Mouse (Mus musculus): ENCODE measurements around the gene Bcl2l10. TPM values are rescaled to one million over a fixed set of nuclear protein-coding genes. Genes with fewer than 3 reads are reported as not detected.
A peak's percentile ranks its signal among the peaks of the same experiment; 100 is the strongest.

Gene Bcl2l10
- polyA plus RNA-seq (2021) = 0.08 TPM

DNA sequence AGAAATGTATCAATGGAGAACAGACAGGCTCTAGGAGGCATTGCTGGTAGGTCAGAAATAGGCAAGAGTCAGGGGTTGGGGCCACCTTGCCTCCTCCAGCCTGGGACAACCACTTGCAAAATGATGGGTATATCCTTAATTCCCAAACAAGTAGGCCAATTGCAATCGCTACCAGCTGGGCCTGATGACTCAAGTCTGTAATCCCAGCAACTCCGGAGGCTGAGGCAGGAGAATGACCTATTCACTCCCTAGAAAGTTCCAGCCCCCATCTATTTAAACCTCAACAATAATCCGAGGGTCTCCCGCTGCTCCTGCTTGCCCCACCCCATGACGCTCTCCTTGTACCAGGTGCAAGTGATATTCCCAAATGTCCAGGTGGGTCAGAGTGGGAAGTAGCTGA, at the start of gene Bcl2l10:
TSS of gene Bcl2l10 (plus strand) at position 301 of the 400 bp plus-strand sequence.
- no peaks in the 10 kb centered on the region for H3K27me3 ChIP-seq
- ATAC-seq (no peak), DNase-seq (ENCODE audit: low read depth, low spot score) (no peak)
- CTCF ChIA-PET = no interaction called here
- POLR2A ChIA-PET = no interaction called here
- TF ChIP-seq CTCF (IDR thresholded peaks at IDR 0.05) = no peak
- in situ Hi-C loops (cut with MboI; ENCODE audit: low pct_unique_long_range_greater_than_20kb) = no loop called here

DNA sequence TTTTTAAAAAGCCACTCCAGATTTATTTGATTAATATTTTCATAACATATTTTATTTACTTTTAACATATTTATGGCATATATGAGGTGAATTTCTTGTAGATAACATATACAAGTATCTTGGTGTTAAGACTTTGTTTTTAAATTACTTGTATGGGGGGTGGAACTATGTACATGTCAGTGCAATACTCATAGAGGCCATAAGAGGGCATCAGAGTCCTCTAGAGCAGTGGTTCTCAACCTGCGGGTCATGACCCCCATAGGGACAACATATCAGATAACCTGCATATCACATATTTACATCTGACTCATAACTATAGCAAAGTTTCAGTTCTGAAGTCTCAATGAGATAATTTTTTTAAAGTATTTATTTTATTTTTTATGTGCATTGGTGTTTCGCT, 48.2 kb upstream of the Bcl2l10 start:
- ChIA-PET CTCF (no interaction called here), POLR2A (no interaction called here)
- DNase-seq (ENCODE audit: low read depth, low spot score) (no peak), ATAC-seq (no peak)
- H3K27me3 ChIP-seq = no peaks in the 10 kb centered on the region
- peak; percentile 58 for TF ChIP-seq CTCF (IDR thresholded peaks at IDR 0.05)
- in situ Hi-C loops (cut with MboI; ENCODE audit: low pct_unique_long_range_greater_than_20kb) = no loop called here

DNA sequence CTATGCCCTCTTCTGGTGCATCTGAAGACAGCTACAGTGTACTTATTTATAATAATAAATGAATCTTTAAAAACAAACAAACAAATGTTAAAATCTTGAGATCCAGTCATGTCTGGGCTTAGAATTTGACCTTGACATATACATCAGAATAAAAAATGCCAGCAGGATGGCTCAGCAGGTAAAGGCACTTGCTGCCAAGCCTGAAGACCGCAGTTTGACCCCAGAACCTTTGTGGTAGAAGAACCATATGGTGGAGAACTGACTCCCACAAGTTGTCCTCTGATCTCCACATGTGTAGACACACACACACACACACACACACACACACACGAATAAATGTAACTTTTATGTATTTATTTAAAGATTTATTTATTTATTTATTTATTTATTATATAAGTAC, 44.5 kb upstream of the Bcl2l10 start:
- DNase-seq (ENCODE audit: low read depth, low spot score) (no peak), ATAC-seq (no peak)
- in situ Hi-C loops (cut with MboI; ENCODE audit: low pct_unique_long_range_greater_than_20kb) = no loop called here
- ChIA-PET POLR2A (no interaction called here), CTCF (interaction anchor here (3.6 kb wide), 1 partner anchor 10 kb away, joined by 14 read pairs; no protein-coding TSS in a partner anchor)
- no peaks in the 10 kb centered on the region for H3K27me3 ChIP-seq
- no peak for TF ChIP-seq CTCF (IDR thresholded peaks at IDR 0.05)

DNA sequence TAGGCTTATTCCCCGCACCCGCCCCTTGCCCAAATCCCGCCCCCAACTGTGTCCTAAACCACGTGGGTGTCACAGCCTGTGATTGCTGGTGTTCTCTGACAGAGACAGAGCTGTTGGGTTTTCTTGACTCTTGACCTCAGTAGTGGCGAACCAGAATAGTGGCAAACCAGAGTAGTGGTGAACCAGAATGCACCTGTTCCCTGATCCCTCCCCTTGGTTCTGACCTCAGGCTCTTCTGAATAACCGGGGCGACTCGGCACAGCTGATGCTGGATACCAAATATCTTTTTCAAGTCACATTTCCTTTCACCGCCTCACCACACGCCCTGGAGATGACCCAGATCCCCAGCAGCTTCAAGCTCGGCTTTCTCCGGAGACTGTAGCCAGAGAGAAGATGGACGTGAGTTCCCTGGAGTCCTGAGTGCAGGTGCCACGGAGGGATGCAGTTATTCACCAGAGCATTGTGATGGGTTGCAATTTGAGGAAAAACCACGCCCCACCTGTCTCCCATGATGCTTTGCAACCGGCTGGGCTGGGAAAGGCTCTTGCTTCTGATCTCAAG, 43.8 kb upstream of the Bcl2l10 start:
- H3K27me3 ChIP-seq = no peaks in the 10 kb centered on the region
- ATAC-seq (no peak), DNase-seq (ENCODE audit: low read depth, low spot score) (no peak)
- CTCF ChIA-PET = interaction anchor here (3.6 kb wide), 1 partner anchor 9 kb away, joined by 14 read pairs; no protein-coding TSS in a partner anchor
- in situ Hi-C loops (cut with MboI; ENCODE audit: low pct_unique_long_range_greater_than_20kb) = no loop called here
- no peak for TF ChIP-seq CTCF (IDR thresholded peaks at IDR 0.05)
- POLR2A ChIA-PET = no interaction called here

DNA sequence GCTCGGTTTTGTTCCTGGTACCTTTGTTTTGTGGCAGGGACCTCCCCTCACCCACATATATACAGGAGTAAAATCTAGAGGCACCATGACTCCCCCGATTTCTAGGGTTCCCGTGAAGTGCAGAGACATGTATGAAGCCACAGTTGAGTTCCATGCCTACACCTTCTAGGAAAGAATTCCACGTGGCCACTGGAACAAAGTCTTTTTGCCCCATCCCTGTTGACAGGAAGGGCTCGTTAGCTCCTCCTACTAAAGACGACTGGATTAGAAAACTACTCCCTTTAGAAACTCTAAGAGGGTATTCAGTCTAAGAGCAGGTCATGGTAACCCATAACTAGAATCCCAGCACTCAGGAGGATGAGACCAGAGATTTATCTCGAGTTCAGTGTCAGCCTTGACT, 43.3 kb upstream of the Bcl2l10 start:
- POLR2A ChIA-PET = interaction anchor here (1.2 kb wide), 1 partner anchor 12 kb away, joined by 3 read pairs; no protein-coding TSS in a partner anchor
- ATAC-seq = no peak
- H3K27me3 ChIP-seq = no peaks in the 10 kb centered on the region
- CTCF ChIA-PET = interaction anchor here (3.6 kb wide), 1 partner anchor 8 kb away, joined by 14 read pairs; no protein-coding TSS in a partner anchor
- DNase-seq (ENCODE audit: low read depth, low spot score) = no peak
- TF ChIP-seq CTCF (IDR thresholded peaks at IDR 0.05) = no peak
- in situ Hi-C loops (cut with MboI; ENCODE audit: low pct_unique_long_range_greater_than_20kb) = no loop called here

DNA sequence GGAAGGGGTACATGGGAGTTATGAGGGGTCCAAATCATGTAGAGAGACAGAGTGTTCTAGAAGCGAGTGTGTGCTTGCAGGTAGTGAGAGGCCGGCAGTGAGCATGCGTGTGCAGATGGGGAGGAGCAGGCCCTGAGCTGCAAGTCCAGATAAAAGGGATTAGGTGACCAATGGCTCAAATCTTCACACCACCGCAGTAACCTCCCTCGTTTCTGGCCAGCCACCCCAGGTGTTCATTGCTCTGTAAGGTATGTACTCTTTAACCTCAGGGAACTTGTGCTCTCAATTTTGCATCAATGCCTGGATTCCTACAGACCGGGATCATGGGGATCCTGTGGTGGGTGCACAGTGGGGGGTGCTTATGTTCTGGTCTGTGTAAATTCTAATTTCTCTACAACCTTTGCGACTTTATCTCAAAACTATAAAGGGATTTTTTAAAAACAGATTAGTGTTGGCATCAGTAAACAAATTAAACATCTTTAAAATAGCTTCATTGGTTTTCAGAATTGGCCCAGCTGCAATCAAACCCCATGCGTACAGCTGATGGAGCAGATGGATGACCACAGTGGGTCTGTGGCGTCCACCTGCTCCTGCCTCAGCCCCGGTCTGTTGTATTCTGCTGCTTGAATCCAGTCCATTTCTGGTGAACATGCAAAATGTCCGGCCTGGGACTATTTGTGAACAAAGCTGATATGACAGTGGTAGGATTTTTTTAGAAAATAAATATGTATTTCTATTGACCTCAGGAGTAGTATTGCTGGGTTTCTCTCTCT, 41.2 kb upstream of the Bcl2l10 start, which contains the start of gene Gnb5:
TSS of gene Gnb5 (plus strand) at position 163 of the 773 bp plus-strand sequence.
- in situ Hi-C loops (cut with MboI; ENCODE audit: low pct_unique_long_range_greater_than_20kb) = no loop called here
- no peaks in the 10 kb centered on the region for H3K27me3 ChIP-seq
- ATAC-seq (no peak), DNase-seq (ENCODE audit: low read depth, low spot score) (no peak)
- POLR2A ChIA-PET = no interaction called here
- CTCF ChIA-PET = interaction anchor here (0.7 kb wide), 1 partner anchor 12 kb away, joined by 3 read pairs; no protein-coding TSS in a partner anchor
- TF ChIP-seq CTCF (IDR thresholded peaks at IDR 0.05) = no peak

DNA sequence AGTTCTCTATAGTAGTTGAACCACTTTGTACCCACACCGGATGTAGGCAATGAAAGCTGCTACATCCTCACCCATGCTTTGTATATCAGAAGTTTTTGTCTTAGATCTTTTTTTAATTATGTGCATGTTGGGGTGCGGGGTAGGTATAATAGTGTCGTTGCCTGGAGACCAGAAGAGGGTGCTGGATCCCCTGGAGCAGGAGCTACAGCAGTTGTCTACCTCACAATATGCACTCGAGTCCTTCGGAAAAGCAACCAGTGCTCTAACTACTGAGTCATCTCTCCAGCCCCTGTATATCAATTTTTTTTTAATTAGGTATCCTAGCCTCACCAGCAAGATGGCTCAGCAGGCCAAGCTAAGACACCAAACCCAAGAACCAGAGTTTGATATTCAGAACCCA, 40.5 kb upstream of the Bcl2l10 start:
- no peak for TF ChIP-seq CTCF (IDR thresholded peaks at IDR 0.05)
- CTCF ChIA-PET = interaction anchor here (0.7 kb wide), 1 partner anchor 13 kb away, joined by 3 read pairs; no protein-coding TSS in a partner anchor
- no peaks in the 10 kb centered on the region for H3K27me3 ChIP-seq
- DNase-seq (ENCODE audit: low read depth, low spot score) = no peak
- ATAC-seq = no peak
- in situ Hi-C loops (cut with MboI; ENCODE audit: low pct_unique_long_range_greater_than_20kb) = no loop called here
- POLR2A ChIA-PET = no interaction called here

DNA sequence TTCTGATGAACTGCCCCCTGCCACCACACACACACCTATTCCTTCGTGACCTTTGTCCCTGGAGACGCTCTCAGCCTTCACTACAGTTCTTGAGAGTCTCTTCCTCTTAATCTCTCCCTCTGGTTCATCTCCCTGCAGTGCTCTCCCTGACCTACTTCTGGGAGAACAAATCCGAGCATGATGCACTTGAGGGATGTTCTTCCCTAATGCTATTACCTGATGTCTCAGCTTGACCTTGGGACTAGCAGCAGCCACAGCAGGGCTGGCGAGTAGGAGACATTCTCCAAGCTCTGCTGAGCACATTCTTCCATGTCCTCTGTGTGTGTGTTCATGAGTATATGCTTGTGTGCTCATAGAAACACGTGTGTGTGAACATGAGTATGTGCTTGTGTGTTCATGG, 38.9 kb upstream of the Bcl2l10 start:
- ATAC-seq (no peak), DNase-seq (ENCODE audit: low read depth, low spot score) (no peak)
- TF ChIP-seq CTCF (IDR thresholded peaks at IDR 0.05) = no peak
- CTCF ChIA-PET = no interaction called here
- POLR2A ChIA-PET = no interaction called here
- no peaks in the 10 kb centered on the region for H3K27me3 ChIP-seq
- in situ Hi-C loops (cut with MboI; ENCODE audit: low pct_unique_long_range_greater_than_20kb) = no loop called here

DNA sequence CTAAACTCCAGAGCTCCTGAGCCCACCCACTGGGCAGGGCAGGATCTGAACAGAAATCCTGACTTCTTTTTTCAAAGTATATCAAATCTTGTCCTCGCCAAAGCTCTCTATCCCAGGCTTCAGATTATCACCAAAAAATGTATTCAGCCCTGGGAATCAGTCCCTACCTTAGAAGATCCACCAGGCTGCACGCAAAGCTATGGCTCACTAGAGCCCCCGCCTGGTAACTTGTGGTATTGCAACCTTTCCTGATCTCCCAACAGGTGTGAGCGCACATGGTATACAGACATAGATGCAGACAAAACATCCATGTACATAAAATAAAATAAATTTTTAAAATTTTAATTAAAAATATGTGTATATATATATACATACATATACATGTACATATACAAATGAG, 35.5 kb upstream of the Bcl2l10 start:
- no peaks in the 10 kb centered on the region for H3K27me3 ChIP-seq
- ChIA-PET POLR2A (no interaction called here), CTCF (interaction anchor here (1.3 to 2.7 kb wide), 5 partner anchors 9 to 262 kb away, joined by 3 to 14 read pairs (median 5); no protein-coding TSS in a partner anchor)
- DNase-seq (ENCODE audit: low read depth, low spot score) = no peak
- peak; percentile 83 for TF ChIP-seq CTCF (IDR thresholded peaks at IDR 0.05)
- ATAC-seq = no peak
- in situ Hi-C loops (cut with MboI; ENCODE audit: low pct_unique_long_range_greater_than_20kb) = no loop called here

DNA sequence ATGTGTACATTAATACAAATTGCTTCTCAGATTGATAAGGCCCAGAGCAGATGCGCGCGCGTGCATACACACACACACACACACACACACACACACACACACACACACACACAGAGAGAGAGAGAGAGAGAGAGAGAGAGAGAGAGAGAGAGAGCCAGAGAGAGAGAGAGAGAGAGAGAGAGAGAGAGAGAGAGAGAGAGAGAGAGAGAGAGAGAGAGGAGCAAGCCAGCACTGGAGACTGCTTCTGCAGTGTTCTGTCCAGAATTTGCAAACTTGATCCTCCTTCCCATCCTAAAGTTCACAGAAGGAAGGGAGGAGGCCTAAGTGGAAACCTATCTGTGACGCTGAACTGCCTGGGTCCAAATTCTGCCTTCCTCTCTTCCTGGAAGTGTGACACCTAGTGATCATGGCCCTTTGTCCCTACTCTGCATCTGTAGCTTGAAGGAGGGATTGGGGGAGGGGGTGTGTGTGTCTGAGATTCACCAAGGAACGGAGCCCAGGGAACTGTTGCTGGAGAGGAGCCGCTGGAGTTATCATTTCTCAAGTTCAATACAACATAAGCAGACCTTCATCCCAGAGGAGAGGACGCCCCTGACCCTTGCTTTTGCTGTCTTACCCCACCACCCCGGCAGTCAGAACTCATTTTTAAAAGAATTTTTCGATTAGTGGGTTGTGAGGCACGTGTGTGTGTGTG, 34.3 kb upstream of the Bcl2l10 start:
- no peak for ATAC-seq
- H3K27me3 ChIP-seq = no peaks in the 10 kb centered on the region
- no peak for TF ChIP-seq CTCF (IDR thresholded peaks at IDR 0.05)
- ChIA-PET POLR2A (no interaction called here), CTCF (interaction anchor here (1.0 to 2.7 kb wide), 7 partner anchors 10 to 264 kb away, joined by 3 to 14 read pairs (median 3); no protein-coding TSS in a partner anchor)
- DNase-seq (ENCODE audit: low read depth, low spot score) = no peak
- in situ Hi-C loops (cut with MboI; ENCODE audit: low pct_unique_long_range_greater_than_20kb) = no loop called here
